Mouse (Mus musculus): ENCODE results near the gene Sema4g. TPM values are rescaled to one million over a fixed set of nuclear protein-coding genes. Genes with fewer than 3 reads are reported as not detected.
"Not testable (repeated sequence)": the region's sequence is repeated elsewhere in the genome, so short reads cannot be mapped to it uniquely, and the experiment has no call there.

Gene Sema4g
- polyA plus RNA-seq, 1 experiment from 2014 or later: 11.3 TPM

- peak overlapping the region; percentile 62 for H3K4me2 ChIP-seq (ENCODE audit: low read depth, low read length)
- no peaks in the 10 kb centered on the region for H3K36me3 ChIP-seq (replicated peaks; ENCODE audit: insufficient read depth, low read length)
- no peaks in the 10 kb centered on the region for H3K27me3 ChIP-seq (ENCODE audit: insufficient read depth, low read length)
- no peaks in the 10 kb centered on the region for H3K9me3 ChIP-seq (ENCODE audit: low read length)
- H3K4me1 ChIP-seq (ENCODE audit: insufficient read depth): peaks cover 6% of the 10 kb centered on the region; the same call in 1 of the 2 replicates
- 41% methylated on average over 20 of the region's 20 CpGs for WGBS (ENCODE audit: insufficient replicate concordance)
- peak overlapping the region; percentile 9; the same call in 1 of the 2 replicates for H3K4me3 ChIP-seq (ENCODE audit: low read depth, low read length)
- no peak overlapping the region for H3K27ac ChIP-seq (ENCODE audit: low read depth)
- no peak overlapping the region for H3K9ac ChIP-seq (replicated peaks)
- DNase-seq (peak; percentile 75), ATAC-seq (peak; percentile 18; the same call in 1 of the 2 replicates)
- TF ChIP-seq EP300 (IDR thresholded peaks at IDR 0.05; ENCODE audit: low read depth) (no peak), CTCF (IDR thresholded peaks at IDR 0.05; ENCODE audit: low read depth) (peak; percentile 92)
These were observed 42.1 kb downstream of the Sema4g start for GRCm38 (mm10) chr19:45030746-45031693.

- DNase-seq (peak; percentile 82), ATAC-seq (peak; percentile 67)
- H3K4me3 ChIP-seq (ENCODE audit: low read depth, low read length): no peak overlapping the region
- no peaks in the 10 kb centered on the region for H3K9me3 ChIP-seq (ENCODE audit: low read length)
- no peak overlapping the region for H3K27ac ChIP-seq (ENCODE audit: low read depth)
- no peaks in the 10 kb centered on the region for H3K36me3 ChIP-seq (replicated peaks; ENCODE audit: insufficient read depth, low read length)
- H3K4me2 ChIP-seq (ENCODE audit: low read depth, low read length): no peak overlapping the region
- no peaks in the 10 kb centered on the region for H3K27me3 ChIP-seq (ENCODE audit: insufficient read depth, low read length)
- TF ChIP-seq CTCF (IDR thresholded peaks at IDR 0.05; ENCODE audit: low read depth): peak; percentile 87
- TF ChIP-seq EP300 (IDR thresholded peaks at IDR 0.05; ENCODE audit: low read depth): no peak
- H3K4me1 ChIP-seq (ENCODE audit: insufficient read depth): peaks cover 6% of the 10 kb centered on the region; the same call in 1 of the 2 replicates
- H3K9ac ChIP-seq (replicated peaks): no peak overlapping the region
- 23% methylated on average over 4 of the region's 4 CpGs for WGBS (ENCODE audit: insufficient replicate concordance)
These were observed 42.9 kb downstream of the Sema4g start for GRCm38 (mm10) chr19:45031780-45032179.

GRCm38 (mm10) chr19:45032570-45033332 lies 43.9 kb downstream of the Sema4g start:
- Histone ChIP-seq H3K4me1 (ENCODE audit: insufficient read depth) (peaks cover 6% of the 10 kb centered on the region; the same call in 1 of the 2 replicates), H3K27me3 (ENCODE audit: insufficient read depth, low read length) (no peaks in the 10 kb centered on the region), H3K9me3 (ENCODE audit: low read length) (no peaks in the 10 kb centered on the region), H3K4me3 (ENCODE audit: low read depth, low read length) (no peak overlapping the region), H3K9ac (replicated peaks) (no peak overlapping the region), H3K4me2 (ENCODE audit: low read depth, low read length) (no peak overlapping the region), H3K27ac (ENCODE audit: low read depth) (no peak overlapping the region), H3K36me3 (replicated peaks; ENCODE audit: insufficient read depth, low read length) (no peaks in the 10 kb centered on the region)
- WGBS (ENCODE audit: insufficient replicate concordance): 58% methylated on average over 17 of the region's 17 CpGs
- TF ChIP-seq EP300 (IDR thresholded peaks at IDR 0.05; ENCODE audit: low read depth): no peak
- peak; percentile 54 for TF ChIP-seq CTCF (IDR thresholded peaks at IDR 0.05; ENCODE audit: low read depth)
- no peak for DNase-seq
- ATAC-seq: no peak

GRCm38 (mm10) chr19:45036867-45037266 lies 48.0 kb downstream of the Sema4g start:
- Histone ChIP-seq H3K4me1 (ENCODE audit: insufficient read depth) (no peaks in the 10 kb centered on the region), H3K36me3 (replicated peaks; ENCODE audit: insufficient read depth, low read length) (no peaks in the 10 kb centered on the region), H3K27me3 (ENCODE audit: insufficient read depth, low read length) (peaks cover 19% of the 10 kb centered on the region), H3K9ac (replicated peaks) (no peak overlapping the region), H3K27ac (ENCODE audit: low read depth) (no peak overlapping the region), H3K4me3 (ENCODE audit: low read depth, low read length) (no peak overlapping the region), H3K9me3 (ENCODE audit: low read length) (no peaks in the 10 kb centered on the region), H3K4me2 (ENCODE audit: low read depth, low read length) (no peak overlapping the region)
- DNase-seq (peak; percentile 80), ATAC-seq (peak; percentile 58)
- WGBS (ENCODE audit: insufficient replicate concordance): 37% methylated on average over 15 of the region's 16 CpGs
- no peak for TF ChIP-seq EP300 (IDR thresholded peaks at IDR 0.05; ENCODE audit: low read depth)
- TF ChIP-seq CTCF (IDR thresholded peaks at IDR 0.05; ENCODE audit: low read depth): peak; percentile 75

- H3K4me1 ChIP-seq (ENCODE audit: insufficient read depth); H3K36me3 ChIP-seq (replicated peaks; ENCODE audit: insufficient read depth, low read length); DNase-seq; ATAC-seq; H3K9me3 ChIP-seq (ENCODE audit: low read length); H3K4me2 ChIP-seq (ENCODE audit: low read depth, low read length); H3K4me3 ChIP-seq (ENCODE audit: low read depth, low read length); H3K27ac ChIP-seq (ENCODE audit: low read depth); H3K9ac ChIP-seq (replicated peaks): not testable (repeated sequence)
- peaks cover 26% of the 10 kb centered on the region for H3K27me3 ChIP-seq (ENCODE audit: insufficient read depth, low read length)
- 85% methylated on average over 7 of the region's 7 CpGs for WGBS (ENCODE audit: insufficient replicate concordance)
These were observed 49.3 kb downstream of the Sema4g start for GRCm38 (mm10) chr19:45038198-45038597.

- WGBS (ENCODE audit: insufficient replicate concordance): 45% methylated on average over 13 of the region's 13 CpGs
- Histone ChIP-seq H3K4me3 (ENCODE audit: low read depth, low read length) (no peak overlapping the region), H3K4me1 (ENCODE audit: insufficient read depth) (peaks cover 2% of the 10 kb centered on the region; the same call in 1 of the 2 replicates), H3K27ac (ENCODE audit: low read depth) (no peak overlapping the region), H3K4me2 (ENCODE audit: low read depth, low read length) (no peak overlapping the region), H3K27me3 (ENCODE audit: insufficient read depth, low read length) (peaks cover 39% of the 10 kb centered on the region), H3K9ac (replicated peaks) (no peak overlapping the region), H3K36me3 (replicated peaks; ENCODE audit: insufficient read depth, low read length) (no peaks in the 10 kb centered on the region), H3K9me3 (ENCODE audit: low read length) (no peaks in the 10 kb centered on the region)
- TF ChIP-seq CTCF (IDR thresholded peaks at IDR 0.05; ENCODE audit: low read depth) (no peak), EP300 (IDR thresholded peaks at IDR 0.05; ENCODE audit: low read depth) (no peak)
- ATAC-seq: no peak
- no peak for DNase-seq
These were observed 51.3 kb downstream of the Sema4g start for GRCm38 (mm10) chr19:45040214-45040613.

Measured in liver, postnatal 0 days (tissue).